Mouse (Mus musculus) R1 (cell line): Measurements from ENCODE around the gene Sptlc2.
"Not testable (repeated sequence)": the region's sequence is repeated elsewhere in the genome, so short reads cannot be mapped to it uniquely, and the experiment has no call there.

Experiments used
- DNase-seq: peaks from one replicate; pipeline ENCODE4 v3.0.0-alpha.2; 2018; ENCODE audit warnings: low read depth, low spot score

Sptlc2 gene

DNA sequence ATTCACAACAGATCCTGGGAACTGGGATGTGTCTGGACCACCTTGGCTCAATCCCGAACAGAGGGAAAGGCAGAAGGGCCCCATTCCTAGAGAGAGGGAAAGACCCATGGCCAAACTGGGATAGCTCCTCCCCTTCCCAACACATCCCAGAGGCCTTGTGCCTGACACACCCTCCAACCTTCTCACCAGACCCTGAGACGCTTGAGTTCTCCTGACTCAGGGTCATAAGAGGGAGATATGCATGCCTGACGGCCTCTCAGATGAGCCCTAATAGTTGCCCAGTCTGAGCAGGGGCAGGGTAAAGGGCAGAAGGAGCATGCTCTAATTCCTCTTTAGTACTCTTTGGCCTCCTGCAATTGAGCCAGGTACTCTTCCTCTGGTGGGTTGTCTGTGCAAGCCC lies 108.8 kb downstream of the Sptlc2 start:
- DNase-seq = peak; percentile 78

DNA sequence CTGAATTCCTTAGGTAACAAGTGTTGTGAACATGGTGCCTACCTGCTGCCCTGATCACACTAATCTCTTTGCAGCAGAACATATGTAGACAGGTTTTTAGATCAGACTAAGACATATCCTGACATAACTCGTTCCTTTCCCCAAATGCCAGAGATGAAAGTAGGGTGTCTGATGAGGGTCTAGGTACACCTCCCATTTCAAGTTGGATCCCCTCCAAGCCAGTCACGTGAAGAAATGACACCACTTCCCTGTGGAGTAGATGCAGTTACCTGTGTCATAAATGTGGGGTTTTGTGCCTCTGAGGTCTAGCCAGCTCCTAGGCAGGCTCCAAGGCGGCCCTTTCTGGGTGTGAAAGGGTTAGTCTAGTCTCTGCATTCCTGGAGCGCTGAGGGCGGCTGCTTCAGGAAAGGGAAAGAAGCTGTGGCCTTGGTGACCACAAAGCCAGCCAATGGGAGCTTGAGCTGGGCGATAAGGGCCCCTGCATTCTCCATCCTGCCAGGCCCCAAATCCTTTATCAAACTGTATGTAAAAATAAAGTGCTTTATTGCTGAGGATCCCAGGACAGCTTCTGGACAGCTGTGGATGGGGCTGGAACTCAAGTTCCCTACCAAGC lies 109.9 kb downstream of the Sptlc2 start:
- peak; percentile 65 for DNase-seq

DNA sequence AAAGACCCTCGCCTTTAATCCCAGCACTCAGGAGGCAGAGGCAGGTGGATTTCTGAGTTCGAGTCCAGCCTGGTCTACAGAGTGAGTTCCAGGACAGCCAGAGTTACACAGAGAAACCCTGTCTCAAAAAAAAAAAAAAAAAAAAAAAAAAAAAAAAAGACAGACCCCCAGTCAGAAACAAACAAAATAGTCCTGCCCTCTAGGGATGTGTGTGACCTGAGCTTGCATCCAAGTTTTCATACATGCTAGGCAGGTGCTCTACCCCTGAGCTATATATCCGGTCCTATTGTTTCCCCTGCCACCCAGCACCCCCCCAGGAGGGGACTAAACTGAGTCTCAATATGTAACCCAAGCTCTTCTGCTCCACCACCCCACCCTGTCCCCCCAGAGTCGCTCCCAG lies 110.9 kb downstream of the Sptlc2 start:
- not testable (repeated sequence) for DNase-seq

DNA sequence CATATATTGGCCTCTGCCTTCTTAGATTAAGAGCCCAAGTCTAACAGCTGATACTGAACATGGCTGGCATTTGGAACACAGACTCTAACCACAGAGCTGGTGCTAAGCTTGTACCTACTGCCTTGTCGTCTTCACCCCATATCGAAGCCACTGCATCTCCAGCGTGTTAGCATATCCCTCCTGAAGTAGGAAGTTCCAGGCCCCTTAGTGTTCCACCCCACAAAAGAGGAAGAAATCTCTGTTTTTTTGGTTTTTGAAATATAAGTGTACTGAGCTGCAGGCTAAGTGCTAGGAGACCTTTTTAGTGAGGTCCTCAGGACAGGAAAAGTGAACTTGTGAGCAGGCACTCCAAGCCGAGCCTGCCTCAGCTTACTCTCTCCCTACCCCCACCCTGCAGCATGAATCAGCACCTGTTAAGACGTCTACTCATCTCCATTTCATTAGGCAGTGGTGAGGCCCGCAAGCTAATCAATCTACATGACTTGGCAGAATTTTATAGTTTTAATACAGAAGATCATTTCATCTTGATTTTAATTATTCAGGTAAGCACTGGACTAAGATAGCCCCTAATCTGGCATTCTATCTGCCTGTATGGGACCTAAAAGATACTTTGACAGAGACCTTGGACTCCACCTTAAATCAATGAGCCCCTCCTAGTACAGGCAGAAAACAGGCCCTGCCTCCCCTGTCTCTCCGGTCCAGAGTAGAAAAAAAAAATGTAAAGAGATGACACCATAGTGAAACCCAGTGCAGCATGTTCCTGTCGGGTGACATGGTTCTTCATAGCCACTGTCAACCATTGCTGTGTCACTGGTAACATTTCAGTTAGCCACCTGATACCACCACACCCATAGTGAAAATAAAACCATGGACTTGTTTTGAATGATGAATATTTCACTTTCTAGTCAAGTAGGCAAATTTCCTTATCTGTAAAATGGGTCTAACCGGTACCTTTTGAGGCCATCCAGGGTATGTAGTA lies 113.0 kb downstream of the Sptlc2 start:
- peak; percentile 41 for DNase-seq

DNA sequence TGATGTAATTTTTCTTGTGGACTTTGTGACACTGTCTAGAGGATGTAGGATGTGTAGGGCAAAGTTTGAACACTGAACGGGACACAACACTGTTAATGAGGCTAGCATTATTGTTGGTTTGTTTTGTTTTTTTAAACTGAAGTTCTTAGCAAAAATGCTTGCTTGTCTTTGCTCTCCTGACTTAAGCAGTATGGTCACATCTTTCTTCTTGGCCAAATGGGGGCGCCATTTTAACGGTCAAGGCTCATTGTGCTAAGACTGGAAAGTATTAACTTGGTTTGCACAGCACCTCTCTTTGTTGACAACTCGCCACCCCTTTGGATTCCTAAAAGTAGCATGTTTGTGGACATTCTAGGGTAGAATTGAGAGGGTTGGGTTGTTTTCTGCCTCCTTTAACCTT lies 120.5 kb downstream of the Sptlc2 start:
- peak; percentile 74 for DNase-seq

DNA sequence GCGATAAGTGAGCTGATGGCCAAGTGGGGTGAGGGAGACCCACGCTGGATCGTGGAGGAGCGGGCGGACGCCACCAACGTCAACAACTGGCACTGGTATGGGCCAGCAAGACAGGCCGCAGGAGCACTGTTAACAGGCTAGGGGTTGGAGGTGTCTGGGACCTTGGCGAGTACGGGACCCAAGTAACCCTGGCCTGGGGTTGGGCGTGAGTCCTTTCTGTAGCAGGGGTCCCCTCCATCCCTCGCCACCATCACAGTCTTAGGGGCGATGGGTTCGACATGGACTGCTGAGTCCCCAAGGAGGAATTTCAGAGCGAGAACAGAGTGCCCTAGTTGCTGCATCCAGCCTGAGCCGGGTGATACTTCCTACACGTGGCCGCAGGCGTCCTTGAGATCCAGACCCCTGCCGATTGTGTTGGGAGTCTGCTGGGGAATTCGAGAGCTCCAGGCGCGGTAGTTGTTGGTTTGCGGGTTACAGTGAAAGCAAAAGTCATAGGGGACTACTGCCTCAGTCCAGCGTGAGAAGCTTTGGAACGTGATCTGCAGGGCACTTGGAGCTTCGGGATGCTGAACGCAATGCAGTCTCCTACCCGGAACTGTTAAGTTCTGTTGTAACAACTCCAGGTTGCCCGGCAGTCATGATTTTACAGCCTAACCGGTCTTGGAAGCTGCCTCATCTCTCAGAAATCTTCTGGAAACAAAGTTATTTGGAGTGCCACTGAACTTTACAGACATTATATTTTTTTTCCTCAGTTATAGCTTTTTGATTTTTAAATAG lies 121.1 kb downstream of the Sptlc2 start:
- peak; percentile 77 for DNase-seq

DNA sequence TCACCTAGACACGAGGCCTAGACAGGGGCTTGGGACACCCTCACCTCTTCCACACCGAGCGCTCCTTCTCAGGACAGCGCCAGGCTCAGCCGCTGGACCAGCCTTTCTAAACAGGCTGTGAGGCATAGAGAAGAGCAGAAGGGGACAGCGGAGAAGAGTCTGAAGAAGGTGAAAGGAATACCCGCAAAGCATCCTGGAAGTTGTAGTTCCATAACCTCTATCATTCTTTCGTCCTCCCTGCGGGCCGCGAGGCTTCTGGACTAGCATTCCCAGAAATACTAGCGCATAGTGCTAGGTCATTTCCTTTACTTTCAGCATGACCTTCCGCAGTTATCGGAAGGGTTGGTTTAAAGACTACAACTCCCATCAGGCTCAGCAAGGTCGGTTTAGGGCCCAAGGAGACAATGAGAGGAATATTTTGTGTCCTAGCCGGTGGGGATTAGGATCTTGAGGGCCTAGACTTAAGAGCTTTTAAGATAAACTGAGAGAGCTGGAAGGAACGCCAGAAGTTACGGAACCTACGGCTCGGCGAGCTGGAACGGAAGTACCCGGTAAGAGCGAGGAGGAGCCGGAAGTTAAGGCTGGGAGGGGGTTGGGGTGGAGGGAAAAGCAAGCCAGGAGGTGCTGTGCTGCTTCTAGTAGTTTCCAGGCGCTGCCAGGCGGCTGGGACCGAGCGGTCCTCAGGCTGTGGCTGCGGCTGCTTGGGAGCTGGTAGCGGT lies 121.9 kb downstream of the Sptlc2 start, which contains the start of the genes Vipas39 and Ahsa1:
TSS of gene Vipas39 (minus strand) at position 149 of the 719 bp plus-strand sequence.
TSS of gene Ahsa1 (plus strand) at position 372 of the 719 bp plus-strand sequence.
- peak; percentile 99 for DNase-seq

DNA sequence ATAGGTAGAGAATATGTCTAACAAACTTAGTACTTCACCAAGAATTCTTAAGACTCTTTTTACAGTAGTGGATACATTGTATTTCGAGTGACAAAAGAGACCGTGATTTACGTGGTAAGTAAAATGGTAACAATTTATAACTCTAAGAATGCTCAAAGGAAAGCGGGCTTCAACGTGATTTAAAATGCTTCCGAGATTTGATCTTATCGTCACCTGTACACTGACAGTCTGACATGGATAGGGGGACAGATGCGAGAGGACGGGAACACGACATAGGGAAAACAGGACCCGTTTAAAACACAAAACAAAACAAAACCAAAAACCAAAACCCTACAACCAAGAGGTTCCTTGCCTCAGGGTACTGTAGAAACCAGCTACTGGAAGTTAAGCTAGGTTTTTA lies 122.7 kb downstream of the Sptlc2 start:
- no peak for DNase-seq

DNA sequence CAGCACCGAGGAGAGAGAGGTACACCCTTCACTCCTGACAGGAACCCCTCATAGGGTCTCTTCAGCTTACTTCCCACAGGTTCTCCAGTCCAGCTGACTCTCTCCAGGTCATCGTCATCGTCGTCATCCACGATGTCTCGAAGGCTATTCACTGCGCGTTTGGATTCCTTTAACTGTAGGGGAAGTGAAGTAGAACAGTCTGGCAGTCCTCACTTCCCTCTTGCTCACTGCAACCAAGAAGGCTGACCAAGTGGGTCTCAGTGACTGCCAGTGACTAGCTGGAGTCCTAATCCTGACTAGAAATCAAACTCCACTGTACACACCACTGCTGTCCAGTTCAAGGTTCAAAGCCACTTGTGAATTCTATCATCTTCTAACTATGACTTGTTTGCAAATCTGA lies 127.6 kb downstream of the Sptlc2 start:
- DNase-seq = no peak

DNA sequence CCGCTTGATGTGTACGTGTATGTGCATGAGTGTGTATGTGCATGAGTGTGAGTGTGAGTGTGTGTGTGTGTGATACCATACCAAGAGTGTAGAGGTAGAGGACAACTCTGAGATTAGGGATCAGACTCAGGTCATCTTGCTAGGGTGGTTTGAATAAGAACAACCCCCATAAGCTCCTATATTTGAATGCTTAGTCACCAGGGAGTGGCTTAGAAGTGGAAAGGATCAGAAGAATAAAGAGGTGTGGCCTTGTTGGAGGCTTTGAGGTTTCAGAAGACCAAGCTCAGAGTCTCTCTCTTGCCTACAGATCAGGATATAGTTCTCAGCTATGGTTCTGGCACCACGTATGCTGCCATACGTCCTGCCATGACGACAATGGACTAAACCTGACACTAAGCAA lies 131.5 kb downstream of the Sptlc2 start:
- DNase-seq = peak; percentile 37
